Mouse (Mus musculus): ENCODE results near the gene Inmt. TPM values are rescaled to one million over a fixed set of nuclear protein-coding genes. Genes with fewer than 3 reads are reported as not detected.

The Inmt gene
- polyA plus RNA-seq, 1 experiment from 2014 or later = 1.2 TPM

GRCm38 (mm10) chr6:55126576-55126975 lies 48.3 kb downstream of the Inmt start:
- ATAC-seq (replicated peaks; ENCODE audit: low FRiP score) (no peak), DNase-seq (ENCODE audit: low spot score) (no peak)
- no peaks in the 10 kb centered on the region for H3K36me3 ChIP-seq (ENCODE audit: control insufficient read depth, insufficient read depth, low read length)
- no peak overlapping the region for H3K9ac ChIP-seq (ENCODE audit: low read length)
- H3K4me1 ChIP-seq (replicated peaks; ENCODE audit: control insufficient read depth, insufficient read depth, low read length) = no peaks in the 10 kb centered on the region
- no peak overlapping the region for H3K27ac ChIP-seq (ENCODE audit: low read depth, low read length)
- no peaks in the 10 kb centered on the region for H3K9me3 ChIP-seq (ENCODE audit: control insufficient read depth, low read length)
- H3K4me3 ChIP-seq (ENCODE audit: low read depth, low read length) = no peak overlapping the region
- 75% methylated on average over 5 of the region's 5 CpGs for WGBS
- no peaks in the 10 kb centered on the region for H3K27me3 ChIP-seq (ENCODE audit: control insufficient read depth, insufficient read depth, low read length)
- H3K4me2 ChIP-seq (ENCODE audit: low read depth, low read length, severe bottlenecking) = no peak overlapping the region

GRCm38 (mm10) chr6:55123056-55123455 lies 51.8 kb downstream of the Inmt start:
- Histone ChIP-seq H3K27me3 (ENCODE audit: control insufficient read depth, insufficient read depth, low read length) (peaks cover 8% of the 10 kb centered on the region), H3K4me2 (ENCODE audit: low read depth, low read length, severe bottlenecking) (no peak overlapping the region), H3K4me1 (replicated peaks; ENCODE audit: control insufficient read depth, insufficient read depth, low read length) (no peaks in the 10 kb centered on the region; the same call in 1 of the 2 replicates), H3K9ac (ENCODE audit: low read length) (no peak overlapping the region), H3K9me3 (ENCODE audit: control insufficient read depth, low read length) (no peaks in the 10 kb centered on the region), H3K4me3 (ENCODE audit: low read depth, low read length) (no peak overlapping the region), H3K36me3 (ENCODE audit: control insufficient read depth, insufficient read depth, low read length) (no peaks in the 10 kb centered on the region), H3K27ac (ENCODE audit: low read depth, low read length) (no peak overlapping the region)
- ATAC-seq (replicated peaks; ENCODE audit: low FRiP score) = no peak
- no peak for DNase-seq (ENCODE audit: low spot score)
- WGBS = 66% methylated on average over 4 of the region's 4 CpGs

Other genes with a start within 250 kb of the Inmt start
- 2.0 TPM in 2 replicates for gene Nod1, start 202.4 kb downstream of the Inmt start, polyA plus RNA-seq (2014; fragmentation: Nextera tagmentation; extraction: Ambion mirVana)
- 6.8 and 8.6 TPM in 2 replicates for gene Ggct, start 182.1 kb downstream of the Inmt start, polyA plus RNA-seq (2014; fragmentation: Nextera tagmentation; extraction: Ambion mirVana)
- 210 and 225 TPM in 2 replicates for gene Gars, start 137.0 kb downstream of the Inmt start, polyA plus RNA-seq (2014; fragmentation: Nextera tagmentation; extraction: Ambion mirVana)
- gene Crhr2, start 42.0 kb downstream of the Inmt start, polyA plus RNA-seq (2014; fragmentation: Nextera tagmentation; extraction: Ambion mirVana) = 0.08 and 0.09 TPM in 2 replicates
- 22.5 and 23.2 TPM in 2 replicates for gene Mindy4, start 28.3 kb upstream of the Inmt start, polyA plus RNA-seq (2014; fragmentation: Nextera tagmentation; extraction: Ambion mirVana)
- gene Aqp1, start 161.4 kb upstream of the Inmt start, polyA plus RNA-seq (2014; fragmentation: Nextera tagmentation; extraction: Ambion mirVana) = 0.61 and 0.92 TPM in 2 replicates
- gene Ghrhr, start 201.3 kb upstream of the Inmt start, polyA plus RNA-seq (2014; fragmentation: Nextera tagmentation; extraction: Ambion mirVana) = not detected in 2 replicates